Mouse (Mus musculus): ENCODE data around the gene Wdr93. TPM values are rescaled to one million over a fixed set of nuclear protein-coding genes. Genes with fewer than 3 reads are reported as not detected.

Wdr93 gene
- total and polyA plus RNA-seq, 3 experiments, result 0.75 to 1.3 (median 1.2) TPM

DNA sequence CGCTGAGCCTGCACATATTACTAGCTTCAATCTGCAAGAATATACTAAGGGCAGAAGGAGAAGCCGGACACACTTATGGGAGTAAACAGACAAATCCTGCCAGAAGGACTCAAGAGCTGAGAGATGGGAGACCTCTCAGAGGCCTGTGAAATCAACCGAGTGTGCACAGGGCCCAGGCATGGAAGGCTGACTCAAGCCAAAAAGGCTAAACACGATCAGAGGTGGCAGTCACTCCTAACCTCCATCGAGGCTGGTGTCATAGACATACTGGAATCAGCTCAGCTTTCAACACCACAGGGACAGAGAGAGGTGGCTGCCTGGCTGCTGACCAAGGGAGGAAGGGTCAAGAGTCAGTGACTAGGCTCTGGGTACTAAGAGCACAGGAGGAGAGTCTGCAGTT is 37.8 kb upstream of the Wdr93 start:
- Histone ChIP-seq H3K4me2 (ENCODE audit: insufficient read depth, low read depth, poor library complexity, severe bottlenecking) (no peak overlapping the region), H3K4me1 (ENCODE audit: control insufficient read depth in 1 of 2, insufficient read depth in 2 of 2) (no peaks in the 10 kb centered on the region), H3K9ac (ENCODE audit: insufficient read depth, low read depth) (no peak overlapping the region), H3K36me3 (replicated peaks in 1 of 2; ENCODE audit: control insufficient read depth in 1 of 2, insufficient read depth in 1 of 2, low read length in 1 of 2) (peaks cover 36 to 96% of the 10 kb centered on the region in 2 experiments), H3K27me3 (replicated peaks) (no peaks in the 10 kb centered on the region), H3K9me3 (replicated peaks; ENCODE audit: low read length) (no peaks in the 10 kb centered on the region), H3K79me2 (replicated peaks; ENCODE audit: control insufficient read depth, extremely low read depth, insufficient read depth, poor library complexity, severe bottlenecking) (no peaks in the 10 kb centered on the region), H3K4me3 (replicated peaks in 1 of 3; ENCODE audit: low read depth in 2 of 3, low read length in 2 of 3, poor library complexity in 1 of 3) (no peak overlapping the region), H3K27ac (ENCODE audit: insufficient read depth, low read depth) (no peak overlapping the region)
- in situ Hi-C loops (cut with MboI; ENCODE audit: low pct_ligation_motif_present, low pct_unique_long_range_greater_than_20kb, low sequenced_read_pairs) (no loop called here), dilution Hi-C loops (cut with MboI; ENCODE audit: extremely low pct_ligation_motif_present, extremely low pct_unique_long_range_greater_than_20kb, low sequenced_read_pairs) (no loop called here)
- no peak for DNase-seq (ENCODE audit: extremely low read depth)
- no peak for TF ChIP-seq MAFK (IDR thresholded peaks at IDR 0.05; ENCODE audit: insufficient replicate concordance, low read length)
- no peak for TF ChIP-seq MXI1 (IDR thresholded peaks at IDR 0.05; ENCODE audit: low read depth, low read length)
- no peak for TF ChIP-seq PAX5 (IDR thresholded peaks at IDR 0.05; ENCODE audit: low read length)
- no peak for TF ChIP-seq EP300 (IDR thresholded peaks at IDR 0.05; ENCODE audit: low read length)
- TF ChIP-seq RCOR1 (conservative IDR thresholded peaks at IDR 0.05; ENCODE audit: low read depth, low read length), result no peak
- no peak for TF ChIP-seq NRF1 (IDR thresholded peaks at IDR 0.05; ENCODE audit: low read depth, low read length)
- TF ChIP-seq BHLHE40 (IDR thresholded peaks at IDR 0.05; ENCODE audit: low read depth, low read length), result no peak
- no peak for TF ChIP-seq RAD21 (IDR thresholded peaks at IDR 0.05; ENCODE audit: low read depth, low read length)
- TF ChIP-seq CHD2 (IDR thresholded peaks at IDR 0.05; ENCODE audit: low read length), result no peak
- no peak for TF ChIP-seq GABPA (IDR thresholded peaks at IDR 0.05; ENCODE audit: insufficient replicate concordance, low read depth, low read length)
- TF ChIP-seq USF1 (IDR thresholded peaks at IDR 0.05; ENCODE audit: low read depth, low read length), result no peak
- no peak for TF ChIP-seq ELF1 (IDR thresholded peaks at IDR 0.05; ENCODE audit: low read depth, low read length)
- no peak for TF ChIP-seq CHD1 (IDR thresholded peaks at IDR 0.05; ENCODE audit: low read depth, low read length)
- TF ChIP-seq ZC3H11A (IDR thresholded peaks at IDR 0.05; ENCODE audit: low read depth, low read length), result no peak
- TF ChIP-seq SIN3A (IDR thresholded peaks at IDR 0.05; ENCODE audit: low read length), result no peak
- no peak for TF ChIP-seq ZNF384 (IDR thresholded peaks at IDR 0.05; ENCODE audit: low read depth, low read length)
- TF ChIP-seq USF2 (conservative IDR thresholded peaks at IDR 0.05; ENCODE audit: low read depth, low read length), result no peak
- no peak for TF ChIP-seq JUND (conservative IDR thresholded peaks at IDR 0.05; ENCODE audit: low read depth, low read length)

DNA sequence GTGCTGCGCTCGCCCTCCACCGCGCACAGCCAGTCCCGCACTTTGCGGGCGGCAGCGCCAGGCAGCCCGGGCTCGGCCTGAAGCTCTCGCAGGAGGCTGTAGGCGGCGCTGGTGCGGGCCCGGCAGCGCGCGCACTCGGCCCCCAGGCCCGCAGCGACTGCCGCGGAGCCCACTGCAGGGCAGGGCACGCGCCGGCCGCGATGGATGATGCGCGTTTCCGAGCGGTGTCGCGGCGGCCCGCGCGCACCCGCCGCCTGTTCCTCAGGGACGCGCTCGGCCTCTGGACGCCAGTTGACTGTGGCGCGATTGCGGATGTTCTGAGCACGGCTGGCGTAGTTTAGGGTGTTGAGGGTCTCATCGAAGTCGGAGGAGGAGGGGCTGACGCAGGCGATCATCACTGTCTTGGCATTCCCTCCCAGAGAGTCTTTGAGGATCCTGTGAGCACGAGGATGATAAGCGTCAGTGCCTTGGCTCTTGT is 32.8 kb upstream of the Wdr93 start:
- no peak overlapping the region for H3K9ac ChIP-seq (ENCODE audit: insufficient read depth, low read depth)
- DNase-seq (ENCODE audit: extremely low read depth), result no peak
- H3K4me1 ChIP-seq (ENCODE audit: control insufficient read depth in 1 of 2, insufficient read depth in 2 of 2), result peaks cover 2 to 7% of the 10 kb centered on the region in 2 experiments; a peak in 3 of 4 replicates
- no peaks in the 10 kb centered on the region for H3K9me3 ChIP-seq (replicated peaks; ENCODE audit: low read length)
- H3K27me3 ChIP-seq (replicated peaks), result no peaks in the 10 kb centered on the region
- no peak for TF ChIP-seq USF2 (conservative IDR thresholded peaks at IDR 0.05; ENCODE audit: low read depth, low read length)
- no peak for TF ChIP-seq CTCF (conservative IDR thresholded peaks at IDR 0.05 in 1 of 2, IDR thresholded peaks at IDR 0.05 in 1 of 2; ENCODE audit: low read depth in 2 of 2, low read length in 2 of 2)
- no peak for TF ChIP-seq MAFK (IDR thresholded peaks at IDR 0.05; ENCODE audit: insufficient replicate concordance, low read length)
- no peak for TF ChIP-seq HCFC1 (IDR thresholded peaks at IDR 0.05; ENCODE audit: low read depth, low read length)
- no peak for TF ChIP-seq RCOR1 (conservative IDR thresholded peaks at IDR 0.05; ENCODE audit: low read depth, low read length)
- no peak for TF ChIP-seq MAX (IDR thresholded peaks at IDR 0.05; ENCODE audit: low read length)
- no peak for TF ChIP-seq MXI1 (IDR thresholded peaks at IDR 0.05; ENCODE audit: low read depth, low read length)
- TF ChIP-seq POLR2AphosphoS2 (IDR thresholded peaks at IDR 0.05; ENCODE audit: low read depth, low read length), result no peak
- no peak for TF ChIP-seq SMC3 (IDR thresholded peaks at IDR 0.05; ENCODE audit: low read depth, low read length)
- TF ChIP-seq EP300 (IDR thresholded peaks at IDR 0.05; ENCODE audit: low read length), result no peak
- TF ChIP-seq SIN3A (IDR thresholded peaks at IDR 0.05; ENCODE audit: low read length), result no peak
- no peak for TF ChIP-seq BHLHE40 (IDR thresholded peaks at IDR 0.05; ENCODE audit: low read depth, low read length)
- TF ChIP-seq PAX5 (IDR thresholded peaks at IDR 0.05; ENCODE audit: low read length), result no peak
- no peak for TF ChIP-seq JUND (conservative IDR thresholded peaks at IDR 0.05; ENCODE audit: low read depth, low read length)
- no peak for TF ChIP-seq MYC (IDR thresholded peaks at IDR 0.05; ENCODE audit: low read depth, low read length)
- no peak overlapping the region for H3K4me3 ChIP-seq (replicated peaks in 1 of 3; ENCODE audit: low read depth in 2 of 3, low read length in 2 of 3, poor library complexity in 1 of 3)
- no peak overlapping the region for H3K4me2 ChIP-seq (ENCODE audit: insufficient read depth, low read depth, poor library complexity, severe bottlenecking)
- H3K36me3 ChIP-seq (replicated peaks in 1 of 2; ENCODE audit: control insufficient read depth in 1 of 2, insufficient read depth in 1 of 2, low read length in 1 of 2), result peaks cover 19 to 72% of the 10 kb centered on the region in 2 experiments
- no peak overlapping the region for H3K27ac ChIP-seq (ENCODE audit: insufficient read depth, low read depth)
- dilution Hi-C loops (cut with MboI; ENCODE audit: extremely low pct_ligation_motif_present, extremely low pct_unique_long_range_greater_than_20kb, low sequenced_read_pairs), result no loop called here
- no peaks in the 10 kb centered on the region for H3K79me2 ChIP-seq (replicated peaks; ENCODE audit: control insufficient read depth, extremely low read depth, insufficient read depth, poor library complexity, severe bottlenecking)
- in situ Hi-C loops (cut with MboI; ENCODE audit: low pct_ligation_motif_present, low pct_unique_long_range_greater_than_20kb, low sequenced_read_pairs), result no loop called here
